Mouse (Mus musculus) adrenal gland, adult 18-20 months (tissue): ENCODE results near the gene Gm2663. TPM values are rescaled to one million over a fixed set of nuclear protein-coding genes. Genes with fewer than 3 reads are reported as not detected.

Source experiments
- total RNA-seq, 2 experiments: library from RNA; stranded (reverse); gene quantifications; 1 replicate in 1 of 2; 2 replicates in 1 of 2; pipeline ENCODE4 v1.2.3; 2021

Gm2663 gene
- total RNA-seq, 2 experiments from 2014 or later, result not detected

Other genes with a start within 250 kb of the Gm2663 start
- not detected for gene Moxd2, start 112.0 kb downstream of the Gm2663 start, total RNA-seq
- not detected for gene Prss58, start 99.1 kb downstream of the Gm2663 start, total RNA-seq
- not detected for gene 1700074P13Rik, start 58.9 kb downstream of the Gm2663 start, total RNA-seq
- gene Gm4744, start 47.6 kb downstream of the Gm2663 start, total RNA-seq, result not detected
- gene 1810009J06Rik, start 34.7 kb downstream of the Gm2663 start, total RNA-seq, result not detected
- gene 2210010C04Rik, start 36.0 kb upstream of the Gm2663 start, total RNA-seq, result not detected